Mouse (Mus musculus): ENCODE data around the gene Pced1b.

GRCm38 (mm10) chr15:97374085-97374844 is 127.4 kb downstream of the Pced1b start:
- TF ChIP-seq CTCF (IDR thresholded peaks at IDR 0.05; ENCODE audit: extremely low read depth, insufficient read length, insufficient replicate concordance, low read depth, low read length) (no peak), POLR2A (IDR thresholded peaks at IDR 0.05; ENCODE audit: low read depth, low read length) (no peak)

Data from small intestine, adult 2 months (tissue).